Mouse (Mus musculus) heart, postnatal 0 days (tissue): ENCODE measurements around the gene Tinag.

Experiments used
- CTCF ChIP-seq: IDR thresholded peaks from 2 replicates; pipeline ENCODE4 v1.5.1; 2016; ENCODE audit warnings: antibody characterized with exemption, control low read depth, low read depth
- EP300 ChIP-seq: IDR thresholded peaks from 2 replicates; pipeline ENCODE4 v1.6.1; 2016; ENCODE audit warnings: antibody characterized with exemption, low read depth

- TF ChIP-seq CTCF (no peak), EP300 (no peak)
Observed at GRCm38 (mm10) chr9:77049669-77050068, 4.1 kb upstream of the Tinag start.
